Mouse (Mus musculus) olfactory bulb, adult 2 months (tissue): ENCODE data around the gene Efhd1. TPM values are rescaled to one million over a fixed set of nuclear protein-coding genes. Genes with fewer than 3 reads are reported as not detected.

Experiments
- H3K27ac ChIP-seq: fragments of 200-500 bp; 2 replicates; pipeline ENCODE4 v1.5.1; 2012; ENCODE audit warnings: low read depth, low read length; ENCODE audit not compliant: insufficient read depth
- H3K4me1 ChIP-seq: fragments of 200-500 bp; 2 replicates; pipeline ENCODE4 v1.6.1; 2012; ENCODE audit warnings: low read length; ENCODE audit not compliant: control insufficient read depth, insufficient read depth
- H3K4me3 ChIP-seq: fragments of 200-500 bp; 2 replicates; pipeline ENCODE4 v1.5.1; 2012; ENCODE audit warnings: mild to moderate bottlenecking, low read depth, low read length, moderate library complexity; ENCODE audit not compliant: insufficient read depth
- CTCF ChIP-seq: fragments of 200-500 bp; IDR thresholded peaks from 2 replicates; pipeline ENCODE4 v1.5.1; 2012; ENCODE audit warnings: low read depth, mild to moderate bottlenecking, low read length, moderate library complexity; ENCODE audit not compliant: insufficient read depth
- POLR2A ChIP-seq: fragments of 200-500 bp; IDR thresholded peaks from 2 replicates; pipeline ENCODE4 v1.6.1; 2012; ENCODE audit warnings: mild to moderate bottlenecking, low read depth, low read length, moderate library complexity; ENCODE audit not compliant: insufficient read depth
- WGBS: fragments of 180-500 bp; shearing (Covaris S2); methylation state at CpG from one replicate; pipeline ENCODE4 v1.1.7; 2018; 5-methylcytosine and 5-hydroxymethylcytosine counted together
- polyA plus RNA-seq: library from polyadenylated mRNA; stranded (reverse); fragments of >200 nt; gene quantifications from 2 replicates; pipeline ENCODE4 v1.2.4, GENCODE M21; 2012; ENCODE audit warnings: low replicate concordance; ENCODE audit not compliant: missing spikeins, insufficient read depth, insufficient read length

Efhd1 gene
- not detected in 2 replicates for polyA plus RNA-seq

DNA sequence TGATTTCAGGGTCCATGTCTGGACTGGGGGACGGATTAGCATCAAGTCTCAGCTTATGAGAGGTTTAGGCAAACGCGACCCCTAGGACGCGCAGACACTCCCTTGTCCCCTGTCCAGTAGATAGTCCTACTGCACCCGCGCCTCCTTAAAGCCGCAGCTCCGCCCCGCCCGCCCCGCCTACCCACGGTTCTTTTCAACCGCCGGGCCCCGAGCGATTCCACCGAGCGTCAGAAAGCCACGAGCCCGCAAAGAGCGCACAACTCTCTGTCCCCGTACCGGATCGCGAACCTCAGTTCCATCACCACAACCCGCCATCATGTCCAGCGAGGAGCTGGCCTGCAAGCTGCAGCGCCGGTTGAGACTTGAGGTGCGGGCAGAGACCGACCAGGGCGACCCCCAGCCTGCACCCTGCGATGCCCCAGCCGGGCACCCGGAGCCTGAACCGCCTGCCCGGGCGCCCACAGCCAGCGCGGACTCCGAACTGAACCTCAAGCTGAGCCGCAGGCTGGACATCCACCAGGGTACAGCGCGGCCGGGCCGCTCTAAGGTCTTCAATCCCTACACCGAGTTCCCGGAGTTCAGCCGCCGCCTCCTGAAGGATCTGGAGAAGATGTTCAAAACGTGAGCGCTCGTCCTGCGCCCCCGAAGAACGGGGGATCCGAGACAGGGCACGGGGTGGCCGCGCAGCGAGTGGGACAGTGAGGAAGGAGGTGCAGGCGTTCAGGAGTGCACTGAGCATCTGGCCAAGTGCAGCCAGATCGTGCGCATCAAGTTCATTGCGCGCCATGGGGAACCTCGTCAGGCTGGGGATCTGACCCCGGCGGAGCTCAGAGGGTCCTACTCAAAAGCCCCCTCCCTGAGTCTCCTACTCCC lies at the start of gene Efhd1:
TSS of gene Efhd1 (plus strand) at position 230 of the 873 bp plus-strand sequence.
- under 1% methylated on average over 70 of the region's 70 CpGs for WGBS

GRCm38 (mm10) chr1:87214748-87215147 lies 49.4 kb upstream of the Efhd1 start:
- no peak for TF ChIP-seq CTCF
- TF ChIP-seq POLR2A = no peak
- Histone ChIP-seq H3K4me1 (peaks cover 5% of the 10 kb centered on the region; the same call in 1 of the 2 replicates), H3K27ac (no peak overlapping the region), H3K4me3 (peak overlapping the region; percentile 95)
- WGBS = 21% methylated on average over 4 of the region's 4 CpGs

More for the DNA sequence above, at the start of gene Efhd1:
- Histone ChIP-seq H3K4me1 (peaks cover 15% of the 10 kb centered on the region), H3K27ac (no peak within 1 kb of the TSS), H3K4me3 (peak within 1 kb of the TSS; percentile 47)
- no peak for TF ChIP-seq CTCF
- TF ChIP-seq POLR2A = no peak

DNA sequence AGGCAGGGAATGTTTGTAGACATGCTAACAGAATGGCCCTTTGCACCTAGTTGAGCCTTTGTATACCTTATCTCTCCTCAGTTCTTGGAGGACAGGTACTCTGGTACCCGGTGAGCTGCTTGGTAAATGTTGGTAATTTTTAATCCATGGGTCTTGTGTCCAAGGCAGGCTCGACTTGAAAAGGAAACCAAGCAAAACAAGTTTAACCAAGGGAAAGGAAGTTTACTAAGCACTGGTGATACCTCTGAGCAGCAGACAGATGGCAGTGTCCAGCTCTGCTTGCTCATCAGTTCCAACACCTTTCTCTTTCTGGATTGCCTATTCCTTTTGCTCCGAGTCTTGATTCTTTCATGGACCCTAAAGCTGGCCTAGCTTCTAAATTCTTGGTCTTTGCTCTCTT lies 46.2 kb upstream of the Efhd1 start:
- Histone ChIP-seq H3K4me3 (no peak overlapping the region), H3K27ac (no peak overlapping the region), H3K4me1 (peaks cover 4% of the 10 kb centered on the region; the same call in 1 of the 2 replicates)
- 40% methylated on average over 3 of the region's 3 CpGs for WGBS
- TF ChIP-seq POLR2A = no peak

GRCm38 (mm10) chr1:87225739-87226138 lies 38.4 kb upstream of the Efhd1 start:
- WGBS = 96% methylated on average over 8 of the region's 8 CpGs
- no peak overlapping the region for H3K27ac ChIP-seq
- no peaks in the 10 kb centered on the region for H3K4me1 ChIP-seq
- H3K4me3 ChIP-seq = no peak overlapping the region
- TF ChIP-seq POLR2A (no peak), CTCF (no peak)

DNA sequence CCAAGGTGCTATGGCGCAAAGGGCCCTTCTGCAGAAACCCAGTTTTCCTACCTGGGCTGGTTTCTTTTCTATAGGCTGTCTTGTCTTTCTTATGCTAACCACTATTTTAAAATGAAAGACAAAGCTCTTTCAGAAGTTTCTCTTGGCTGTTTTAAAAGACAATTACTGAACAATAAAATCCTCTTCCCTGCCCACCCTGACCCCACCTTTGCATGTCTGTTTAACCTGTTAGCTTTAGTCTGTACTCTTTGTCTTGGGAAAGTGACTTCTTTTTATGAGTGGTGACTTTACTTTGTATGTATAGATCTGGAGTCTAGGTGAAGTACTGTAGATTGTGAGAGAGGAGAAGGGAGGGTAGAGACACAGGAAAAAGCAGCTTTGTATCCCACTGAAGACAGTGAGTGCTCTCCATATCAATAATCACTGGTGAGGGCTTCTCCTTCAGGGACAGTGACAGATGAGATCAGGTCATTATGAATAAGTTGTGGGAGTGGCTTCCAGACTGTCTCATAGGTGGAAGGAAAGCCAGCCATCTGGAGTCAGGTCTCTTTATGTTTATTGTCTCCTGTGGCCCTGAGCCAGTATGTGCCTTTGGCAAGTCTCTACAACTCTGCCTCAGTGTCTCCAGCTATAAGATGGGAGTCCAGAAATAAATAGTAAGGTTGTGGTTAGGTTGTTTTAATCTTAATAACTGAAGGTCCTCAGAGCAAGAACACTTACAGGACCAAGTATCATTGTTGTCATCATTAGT lies 37.6 kb upstream of the Efhd1 start:
- no peaks in the 10 kb centered on the region for H3K4me1 ChIP-seq
- no peak overlapping the region for H3K4me3 ChIP-seq
- no peak overlapping the region for H3K27ac ChIP-seq
- TF ChIP-seq CTCF = no peak
- TF ChIP-seq POLR2A = no peak
- 100% methylated on average over 1 of the region's 1 CpGs for WGBS

DNA sequence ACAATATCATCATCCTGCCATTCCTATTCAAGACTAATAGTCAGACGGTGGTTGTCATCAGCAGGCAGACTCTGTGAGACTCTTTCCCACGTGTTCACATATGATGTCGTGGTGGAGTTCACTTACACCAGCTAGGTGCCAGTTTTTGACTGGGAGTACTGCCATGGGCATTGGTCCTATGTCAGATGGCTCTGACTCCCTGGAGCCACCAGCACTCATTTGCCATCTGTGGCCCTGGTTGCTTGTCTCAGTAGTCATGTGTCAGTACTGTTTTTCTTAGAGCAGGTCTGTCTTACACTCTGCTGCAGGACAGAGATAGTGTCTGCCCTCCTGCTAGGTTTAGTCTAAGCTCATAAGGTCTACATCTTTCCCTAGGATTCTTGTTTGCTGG lies 37.0 kb upstream of the Efhd1 start:
- 96% methylated on average over 3 of the region's 3 CpGs for WGBS
- TF ChIP-seq CTCF = no peak
- TF ChIP-seq POLR2A = no peak

DNA sequence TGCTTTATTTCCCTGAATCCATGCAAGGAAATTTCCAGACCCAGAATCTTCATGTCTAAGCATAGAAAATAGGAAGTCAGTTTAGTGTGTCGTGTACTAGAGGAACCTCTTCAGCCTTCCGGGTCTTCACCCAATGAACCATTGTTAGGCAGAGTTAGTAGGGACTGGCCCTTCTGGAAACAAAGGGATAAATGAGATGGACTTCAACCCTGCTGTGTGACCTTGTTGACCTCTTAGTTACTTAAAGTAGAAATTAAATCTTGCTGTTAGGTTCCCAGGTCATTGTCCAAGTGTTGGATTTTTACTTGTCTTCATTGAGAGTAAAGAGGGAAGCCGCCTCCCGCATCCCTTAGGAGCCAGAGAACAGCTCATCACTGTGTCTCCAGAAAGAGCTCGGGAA lies 33.6 kb upstream of the Efhd1 start:
- TF ChIP-seq CTCF = no peak
- TF ChIP-seq POLR2A = no peak
- H3K4me1 ChIP-seq = no peaks in the 10 kb centered on the region
- H3K27ac ChIP-seq = no peak overlapping the region
- H3K4me3 ChIP-seq = no peak overlapping the region
- 71% methylated on average over 5 of the region's 5 CpGs for WGBS

More for the DNA sequence above, 37.0 kb upstream of the Efhd1 start:
- no peak overlapping the region for H3K4me3 ChIP-seq
- H3K27ac ChIP-seq = no peak overlapping the region
- no peaks in the 10 kb centered on the region for H3K4me1 ChIP-seq

DNA sequence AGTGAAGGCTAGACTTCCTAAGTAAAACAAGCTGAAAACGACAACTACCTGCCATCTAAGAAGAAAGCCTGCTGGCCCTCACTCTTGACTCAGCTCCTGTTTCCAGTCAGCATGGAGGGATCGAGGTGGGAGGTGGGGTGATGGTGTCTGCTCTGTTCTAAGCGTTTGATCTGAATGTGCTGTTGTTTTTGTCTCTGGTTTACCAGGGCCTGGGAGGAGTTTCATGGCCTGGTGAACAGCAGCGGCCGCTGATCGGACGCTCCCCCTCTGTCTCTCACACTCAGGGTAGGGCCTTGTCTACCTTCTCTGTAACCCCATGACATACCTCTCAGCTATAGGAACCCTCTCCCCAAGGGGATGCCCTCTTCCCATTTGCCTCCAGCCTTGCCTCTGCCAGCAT lies 32.0 kb upstream of the Efhd1 start:
- Histone ChIP-seq H3K4me1 (no peaks in the 10 kb centered on the region), H3K4me3 (no peak overlapping the region), H3K27ac (no peak overlapping the region)
- 74% methylated on average over 7 of the region's 7 CpGs for WGBS
- TF ChIP-seq CTCF = no peak
- TF ChIP-seq POLR2A = no peak

DNA sequence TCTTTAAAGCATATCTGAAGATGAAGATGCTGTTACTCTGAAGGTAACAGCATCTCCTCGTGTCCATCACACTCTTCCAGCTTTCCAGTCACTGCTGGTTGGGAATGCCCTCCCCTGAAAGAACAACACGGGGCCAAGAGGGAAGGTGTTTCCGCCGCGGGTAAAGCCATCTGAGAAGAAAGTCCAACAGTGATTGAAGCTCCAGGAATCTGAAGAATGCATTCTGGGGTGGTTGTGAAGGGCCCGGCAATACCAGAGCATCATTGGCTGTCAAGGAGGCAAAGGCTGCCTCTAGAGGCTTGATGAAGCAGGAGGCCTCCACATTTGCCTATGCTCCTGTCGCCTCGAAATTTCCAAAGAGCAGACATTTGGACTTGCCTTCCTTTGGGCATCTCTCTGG lies 25.1 kb upstream of the Efhd1 start:
- Histone ChIP-seq H3K4me1 (no peaks in the 10 kb centered on the region), H3K4me3 (no peak overlapping the region), H3K27ac (no peak overlapping the region)
- no peak for TF ChIP-seq POLR2A
- no peak for TF ChIP-seq CTCF
- 81% methylated on average over 8 of the region's 8 CpGs for WGBS
